Mouse (Mus musculus) heart, adult 2 months (tissue): ENCODE results near the gene Vat1l. TPM values are rescaled to one million over a fixed set of nuclear protein-coding genes. Genes with fewer than 3 reads are reported as not detected.
A peak's percentile ranks its signal among the peaks of the same experiment; 100 is the strongest.

Source experiments
- DNase-seq, 2 experiments: peaks; one replicate each; pipeline ENCODE4 v3.0.0; 2021
- H3K27ac ChIP-seq: fragments of 200-600 bp; 2 replicates; pipeline ENCODE4 v1.8.1; 2022
- H3K27me3 ChIP-seq: fragments of 200-500 bp; 2 replicates; pipeline ENCODE4 v1.6.1; 2012; ENCODE audit warnings: mild to moderate bottlenecking, low read length, inconsistent platforms, mixed read lengths; ENCODE audit not compliant: control insufficient read depth, insufficient read depth
- H3K36me3 ChIP-seq: fragments of 200-500 bp; 2 replicates; pipeline ENCODE4 v1.6.1; 2012; ENCODE audit warnings: low read length, inconsistent platforms; ENCODE audit not compliant: control insufficient read depth, insufficient read depth
- H3K4me1 ChIP-seq: fragments of 200-500 bp; 2 replicates; pipeline ENCODE4 v1.6.1; 2011; ENCODE audit warnings: low read length; ENCODE audit not compliant: control insufficient read depth, insufficient read depth
- H3K4me3 ChIP-seq: fragments of 200-600 bp; 2 replicates; pipeline ENCODE4 v1.8.1; 2022
- H3K79me2 ChIP-seq: fragments of 200-500 bp; replicated peaks from 2 replicates; pipeline ENCODE4 v1.6.1; 2012; ENCODE audit warnings: mild to moderate bottlenecking, inconsistent platforms, low read length, moderate library complexity, mixed read lengths; ENCODE audit not compliant: control insufficient read depth, insufficient read depth
- H3K9ac ChIP-seq: fragments of 200-500 bp; 2 replicates; pipeline ENCODE4 v1.6.1; 2012; ENCODE audit warnings: low read depth, mild to moderate bottlenecking, control low read depth, inconsistent platforms, low read length, mixed read lengths
- CTCF ChIP-seq: fragments of 200-600 bp; IDR thresholded peaks from 2 replicates; pipeline ENCODE4 v1.8.1; 2022; ENCODE audit warnings: antibody characterized with exemption, mild to moderate bottlenecking, moderate library complexity
- EP300 ChIP-seq: fragments of 200-500 bp; IDR thresholded peaks from 2 replicates; pipeline ENCODE4 v1.6.1; 2011; ENCODE audit warnings: low read depth, low read length, control low read depth; ENCODE audit not compliant: insufficient read depth
- POLR2A ChIP-seq: fragments of 200-500 bp; IDR thresholded peaks from 2 replicates; pipeline ENCODE4 v1.6.1; 2011; ENCODE audit warnings: mild to moderate bottlenecking, low read depth, low read length, control low read depth; ENCODE audit not compliant: insufficient read depth
- WGBS: fragments of 180-500 bp; shearing (Covaris S2); methylation state at CpG from one replicate; pipeline ENCODE4 v1.1.7; 2018; 5-methylcytosine and 5-hydroxymethylcytosine counted together
- intact Hi-C: fragments of 180-260 bp; cut with DNase I; formaldehyde crosslinking; loops from one replicate; pipeline ENCODE4 v1.15.1; 2025
- long read RNA-seq: library from polyadenylated mRNA; stranded (forward); transcript quantifications from one replicate; pipeline ENCODE4 v2.0.0, GENCODE M21; 2021
- polyA plus RNA-seq: library from polyadenylated mRNA; depleted of rRNA; stranded (reverse); fragments of >200 nt; gene quantifications from 2 replicates; pipeline ENCODE4 v1.2.3, GENCODE M21; 2012; rRNA removed
- total RNA-seq, 2 experiments: library from RNA; stranded (reverse); gene quantifications; 2 replicates each; pipeline ENCODE4 v1.2.3; 2021

The Vat1l gene
- total RNA-seq: under 1 TPM; 0.05 to 0.30 TPM
- polyA plus RNA-seq: 0.97 and 1.2 TPM in 2 replicates
- long read RNA-seq: 0 reads

DNA sequence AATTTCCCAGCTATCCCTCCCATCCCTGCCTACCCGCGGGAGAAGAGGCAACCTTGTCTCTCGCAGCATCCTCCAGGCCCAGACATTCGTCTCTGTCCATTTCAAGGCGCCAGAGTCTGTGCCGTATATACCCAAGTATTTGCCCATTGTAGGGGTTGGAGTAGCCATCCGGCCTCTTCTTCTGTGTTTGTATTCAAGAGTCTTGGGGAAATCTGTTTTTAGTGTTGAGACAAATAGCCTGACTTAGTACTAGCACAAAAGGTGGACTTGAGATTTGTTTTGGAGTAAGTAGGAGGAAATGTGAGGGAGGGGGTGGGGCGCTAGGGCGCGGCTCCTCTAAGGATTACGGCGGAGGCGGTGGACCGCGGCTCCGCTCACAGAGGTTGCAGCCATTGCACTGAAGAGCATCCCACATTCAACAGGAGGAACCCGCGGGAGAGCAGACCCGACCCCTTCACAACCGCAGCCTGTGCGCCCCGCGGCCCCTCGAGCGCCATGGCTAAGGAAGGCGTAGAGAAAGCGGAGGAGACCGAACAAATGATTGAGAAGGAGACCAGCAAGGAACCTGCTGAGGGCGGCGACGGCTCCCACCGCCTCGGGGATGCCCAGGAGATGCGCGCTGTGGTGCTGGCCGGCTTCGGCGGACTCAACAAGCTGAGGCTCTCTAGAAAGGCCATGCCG is at the start of gene Vat1l:
Gene Vat1l (plus strand): TSS at position 392 of the 681 bp plus-strand sequence.
- TF ChIP-seq POLR2A (no peak), EP300 (no peak), CTCF (no peak)

DNA sequence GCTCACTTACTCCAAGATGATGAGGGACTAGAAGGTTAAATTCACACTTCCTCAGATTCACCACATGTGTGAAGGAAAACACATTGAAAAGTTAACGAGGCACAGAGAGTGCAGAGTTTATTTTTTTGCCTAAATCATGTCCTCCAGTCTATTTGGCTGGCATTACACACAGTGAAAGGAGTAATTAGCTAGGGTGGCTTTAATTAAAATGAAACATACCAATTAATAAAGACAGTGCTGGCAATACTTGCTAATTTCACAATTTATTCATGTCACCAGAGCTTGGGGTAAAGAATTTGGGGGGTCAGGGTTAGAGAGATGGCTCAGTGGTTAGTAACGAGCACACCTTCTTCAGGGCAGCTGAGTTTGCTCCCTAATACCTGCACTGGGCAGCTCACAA is 46.8 kb upstream of the Vat1l start:
- TF ChIP-seq EP300 (no peak), CTCF (no peak), POLR2A (no peak)
- no peak overlapping the region for H3K9ac ChIP-seq
- no peaks in the 10 kb centered on the region for H3K4me1 ChIP-seq
- no peaks in the 10 kb centered on the region for H3K27me3 ChIP-seq
- no peak overlapping the region for H3K4me3 ChIP-seq
- 64% methylated on average over 2 of the region's 2 CpGs for WGBS
- H3K79me2 ChIP-seq: no peaks in the 10 kb centered on the region
- intact Hi-C loops: no loop called here
- H3K27ac ChIP-seq: no peak overlapping the region
- H3K36me3 ChIP-seq: no peaks in the 10 kb centered on the region
- DNase-seq: no peak

More for the DNA sequence above, at the start of gene Vat1l:
- no peak within 1 kb of the TSS for H3K4me3 ChIP-seq
- no peak within 1 kb of the TSS for H3K27ac ChIP-seq
- WGBS: under 1% methylated on average over 39 of the region's 39 CpGs
- no peaks in the 10 kb centered on the region for H3K36me3 ChIP-seq
- H3K27me3 ChIP-seq: peaks cover 7% of the 10 kb centered on the region
- no peaks in the 10 kb centered on the region for H3K79me2 ChIP-seq
- intact Hi-C loops: no loop called here
- no peak within 1 kb of the TSS for H3K9ac ChIP-seq
- no peaks in the 10 kb centered on the region for H3K4me1 ChIP-seq
- DNase-seq: peak in 1 of 2 experiments; percentile 14

DNA sequence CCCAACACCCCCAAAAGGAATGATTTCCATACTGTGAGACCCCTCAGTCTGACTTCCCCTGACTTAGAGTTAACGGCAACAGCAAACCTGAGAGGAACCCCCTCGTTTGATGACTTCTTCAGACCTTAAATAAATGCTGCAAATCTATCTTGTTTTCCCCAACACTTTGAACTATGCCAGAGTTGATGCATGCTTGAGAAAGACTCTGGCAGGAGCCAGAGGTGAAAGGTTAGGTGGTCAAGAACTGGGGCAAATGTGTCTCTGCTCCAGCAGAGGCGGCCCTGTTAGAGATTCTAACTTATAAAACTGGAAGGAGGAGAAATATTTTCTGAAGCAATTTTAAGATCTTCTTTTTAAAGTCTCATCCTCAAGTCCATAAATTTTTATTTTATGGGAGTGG is 45.7 kb upstream of the Vat1l start:
- no peak overlapping the region for H3K9ac ChIP-seq
- no peak overlapping the region for H3K27ac ChIP-seq
- 75% methylated on average over 3 of the region's 3 CpGs for WGBS
- no peaks in the 10 kb centered on the region for H3K4me1 ChIP-seq
- no peaks in the 10 kb centered on the region for H3K27me3 ChIP-seq
- no peaks in the 10 kb centered on the region for H3K36me3 ChIP-seq
- no peak for DNase-seq
- no peak overlapping the region for H3K4me3 ChIP-seq
- intact Hi-C loops: no loop called here
- no peaks in the 10 kb centered on the region for H3K79me2 ChIP-seq
- TF ChIP-seq EP300: no peak
- TF ChIP-seq POLR2A: no peak
- no peak for TF ChIP-seq CTCF

DNA sequence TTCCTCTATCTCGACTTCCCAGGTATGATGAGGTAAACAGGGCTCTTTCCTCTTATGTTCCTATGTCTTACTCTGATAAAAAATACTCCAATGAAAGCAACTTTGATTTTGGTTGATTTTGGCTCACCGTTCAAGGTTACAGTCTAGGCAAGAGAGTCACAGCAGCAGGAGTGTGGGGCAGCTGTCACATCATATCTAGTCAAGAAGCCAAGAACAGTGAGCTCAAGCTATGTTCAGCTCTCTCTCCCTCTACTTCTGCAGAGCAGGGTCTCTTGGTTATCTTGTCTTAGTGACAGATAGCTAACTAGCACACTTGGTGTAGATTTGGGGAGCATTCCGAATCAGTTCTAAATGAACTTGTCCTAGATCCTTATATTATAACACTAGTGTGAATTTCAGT is 41.5 kb upstream of the Vat1l start:
- no peaks in the 10 kb centered on the region for H3K4me1 ChIP-seq
- no peaks in the 10 kb centered on the region for H3K36me3 ChIP-seq
- H3K79me2 ChIP-seq: no peaks in the 10 kb centered on the region
- 77% methylated on average over 3 of the region's 3 CpGs for WGBS
- TF ChIP-seq CTCF: no peak
- TF ChIP-seq EP300: no peak
- no peak for TF ChIP-seq POLR2A
- no peak overlapping the region for H3K27ac ChIP-seq
- intact Hi-C loops: no loop called here
- H3K9ac ChIP-seq: no peak overlapping the region
- no peak overlapping the region for H3K4me3 ChIP-seq
- H3K27me3 ChIP-seq: no peaks in the 10 kb centered on the region
- no peak for DNase-seq

DNA sequence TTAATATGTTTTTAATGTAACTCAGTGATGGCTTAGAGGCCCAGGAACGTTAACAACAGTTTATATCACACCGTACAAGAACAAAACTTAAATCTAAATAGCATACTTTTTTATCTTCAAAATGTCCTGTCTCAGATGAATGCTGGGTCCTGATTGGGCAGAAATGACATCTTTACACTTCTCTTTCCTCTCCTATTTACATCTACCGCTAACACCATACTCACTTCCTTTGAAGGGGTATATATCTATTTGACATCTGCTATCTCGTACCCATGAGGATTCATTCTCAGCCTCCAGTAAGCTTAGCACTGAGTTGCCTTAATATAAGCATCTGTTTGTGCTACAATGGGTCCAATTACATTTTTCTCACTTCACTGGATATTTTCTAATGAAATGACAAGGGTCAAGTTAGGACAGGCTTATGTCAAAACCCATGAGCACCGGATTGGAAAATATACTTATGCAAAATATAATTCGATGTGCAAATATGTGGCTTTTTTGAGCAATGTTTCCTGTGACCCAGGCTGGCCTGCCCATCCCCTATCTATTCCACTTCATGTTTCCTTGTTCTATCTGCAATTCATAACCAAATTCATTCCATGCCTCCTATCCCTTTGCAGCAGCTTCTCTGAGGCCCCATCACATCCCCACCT is 40.8 kb upstream of the Vat1l start:
- DNase-seq: no peak
- H3K27ac ChIP-seq: no peak overlapping the region
- TF ChIP-seq CTCF (no peak), EP300 (no peak), POLR2A (no peak)
- WGBS: 80% methylated on average over 6 of the region's 6 CpGs
- no peak overlapping the region for H3K9ac ChIP-seq
- intact Hi-C loops: no loop called here
- no peaks in the 10 kb centered on the region for H3K79me2 ChIP-seq
- H3K36me3 ChIP-seq: no peaks in the 10 kb centered on the region
- H3K27me3 ChIP-seq: no peaks in the 10 kb centered on the region
- no peaks in the 10 kb centered on the region for H3K4me1 ChIP-seq
- H3K4me3 ChIP-seq: no peak overlapping the region

DNA sequence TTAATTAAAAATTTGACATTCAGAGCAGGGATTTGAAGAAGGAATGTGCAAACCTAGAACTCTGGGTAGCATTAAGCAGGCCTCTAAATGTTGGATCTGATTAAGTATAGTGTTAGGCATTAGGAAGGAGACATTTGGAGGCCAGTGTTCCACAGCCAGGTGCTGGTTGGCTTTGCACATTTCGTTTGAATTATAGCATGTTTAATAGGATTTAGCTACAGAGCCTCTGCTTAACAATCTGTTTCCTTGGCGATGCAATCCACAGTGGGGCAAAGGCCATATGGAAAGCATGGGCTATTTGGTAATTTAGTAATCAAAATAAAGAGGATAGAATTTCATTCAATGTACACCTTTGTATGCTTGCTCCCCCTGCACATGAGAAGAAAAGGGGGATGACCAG is 39.7 kb upstream of the Vat1l start:
- no peak for DNase-seq
- no peak overlapping the region for H3K4me3 ChIP-seq
- H3K9ac ChIP-seq: no peak overlapping the region
- no peaks in the 10 kb centered on the region for H3K27me3 ChIP-seq
- H3K79me2 ChIP-seq: no peaks in the 10 kb centered on the region
- WGBS: 60% methylated on average over 2 of the region's 2 CpGs
- TF ChIP-seq EP300 (no peak), POLR2A (no peak), CTCF (no peak)
- no peak overlapping the region for H3K27ac ChIP-seq
- no peaks in the 10 kb centered on the region for H3K36me3 ChIP-seq
- intact Hi-C loops: no loop called here
- H3K4me1 ChIP-seq: no peaks in the 10 kb centered on the region
